Mouse (Mus musculus) liver, embryonic 12.5 days (tissue): ENCODE data around the gene Fmo1. TPM values are rescaled to one million over a fixed set of nuclear protein-coding genes. Genes with fewer than 3 reads are reported as not detected.

Source experiments
- ATAC-seq: fragments of 200-750 bp; cut with Nextera tagmentation; 2 replicates; pipeline ENCODE4 v1.8.0; 2017; ENCODE audit warnings: moderate number of reproducible peaks, mild to moderate bottlenecking, moderate library complexity
- H3K27ac ChIP-seq: fragments of 300-500 bp; sonication (generic); 2 replicates; pipeline ENCODE4 v1.5.1; 2016; ENCODE audit warnings: mild to moderate bottlenecking
- H3K27me3 ChIP-seq: fragments of 300-500 bp; sonication (generic); replicated peaks from 2 replicates; pipeline ENCODE4 v1.6.1; 2016; ENCODE audit warnings: mild to moderate bottlenecking, moderate library complexity
- H3K36me3 ChIP-seq: fragments of 300-500 bp; sonication (generic); 2 replicates; pipeline ENCODE4 v1.6.1; 2016; ENCODE audit warnings: mild to moderate bottlenecking, moderate library complexity
- H3K4me1 ChIP-seq: fragments of 300-500 bp; sonication (generic); 2 replicates; pipeline ENCODE4 v1.6.1; 2016
- H3K4me2 ChIP-seq: fragments of 300-500 bp; sonication (generic); 2 replicates; pipeline ENCODE4 v1.6.1; 2016; ENCODE audit warnings: mild to moderate bottlenecking, moderate library complexity
- H3K4me3 ChIP-seq: fragments of 300-500 bp; sonication (generic); 2 replicates; pipeline ENCODE4 v1.5.1; 2016; ENCODE audit warnings: mild to moderate bottlenecking, moderate library complexity
- H3K9ac ChIP-seq: fragments of 300-500 bp; sonication (generic); 2 replicates; pipeline ENCODE4 v1.6.1; 2016; ENCODE audit warnings: mild to moderate bottlenecking, moderate library complexity
- H3K9me3 ChIP-seq: fragments of 300-500 bp; sonication (generic); replicated peaks from 2 replicates; pipeline ENCODE4 v1.6.1; 2016; ENCODE audit warnings: mild to moderate bottlenecking, moderate library complexity
- WGBS: fragments of 180-500 bp; shearing (Covaris S2); methylation state at CpG from one replicate; pipeline ENCODE4 v1.1.7; 2016; ENCODE audit not compliant: insufficient replicate concordance; 5-methylcytosine and 5-hydroxymethylcytosine counted together
- polyA plus RNA-seq: library from polyadenylated mRNA; unstranded; fragments of >200 nt; fragmentation: Nextera tagmentation; extraction: Ambion mirVana; gene quantifications from 2 replicates; pipeline ENCODE4 v1.2.1, GENCODE M21; 2016

Fmo1 gene
- polyA plus RNA-seq, 1 experiment from 2014 or later, result 3.8 TPM

DNA sequence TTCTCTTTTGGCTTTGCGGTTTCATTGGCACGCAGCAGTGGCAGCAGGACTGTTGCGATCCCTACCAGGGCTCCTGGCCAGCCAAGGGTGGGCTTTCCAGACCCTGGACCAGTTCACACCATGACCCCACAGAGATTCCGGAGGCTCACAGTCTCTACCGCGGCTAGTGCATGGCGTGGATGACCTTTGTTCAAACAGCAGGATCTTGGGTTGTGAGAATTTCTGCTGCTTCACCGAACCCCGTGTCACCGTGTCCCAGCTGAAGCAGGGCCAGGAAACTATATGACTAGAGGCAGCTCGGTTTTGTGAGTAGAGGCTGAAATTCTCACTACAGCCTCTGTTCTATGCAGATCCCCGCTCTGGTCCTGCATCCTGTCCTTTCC, 7.7 kb downstream of the Fmo1 start:
- H3K9me3 ChIP-seq, result no peaks in the 10 kb centered on the region
- no peak for ATAC-seq
- H3K4me3 ChIP-seq, result no peak overlapping the region
- no peak overlapping the region for H3K27ac ChIP-seq
- no peaks in the 10 kb centered on the region for H3K27me3 ChIP-seq
- no peak overlapping the region for H3K9ac ChIP-seq
- no peaks in the 10 kb centered on the region for H3K36me3 ChIP-seq
- no peak overlapping the region for H3K4me2 ChIP-seq
- peaks cover 21% of the 10 kb centered on the region for H3K4me1 ChIP-seq
- 72% methylated on average over 12 of the region's 12 CpGs for WGBS

DNA sequence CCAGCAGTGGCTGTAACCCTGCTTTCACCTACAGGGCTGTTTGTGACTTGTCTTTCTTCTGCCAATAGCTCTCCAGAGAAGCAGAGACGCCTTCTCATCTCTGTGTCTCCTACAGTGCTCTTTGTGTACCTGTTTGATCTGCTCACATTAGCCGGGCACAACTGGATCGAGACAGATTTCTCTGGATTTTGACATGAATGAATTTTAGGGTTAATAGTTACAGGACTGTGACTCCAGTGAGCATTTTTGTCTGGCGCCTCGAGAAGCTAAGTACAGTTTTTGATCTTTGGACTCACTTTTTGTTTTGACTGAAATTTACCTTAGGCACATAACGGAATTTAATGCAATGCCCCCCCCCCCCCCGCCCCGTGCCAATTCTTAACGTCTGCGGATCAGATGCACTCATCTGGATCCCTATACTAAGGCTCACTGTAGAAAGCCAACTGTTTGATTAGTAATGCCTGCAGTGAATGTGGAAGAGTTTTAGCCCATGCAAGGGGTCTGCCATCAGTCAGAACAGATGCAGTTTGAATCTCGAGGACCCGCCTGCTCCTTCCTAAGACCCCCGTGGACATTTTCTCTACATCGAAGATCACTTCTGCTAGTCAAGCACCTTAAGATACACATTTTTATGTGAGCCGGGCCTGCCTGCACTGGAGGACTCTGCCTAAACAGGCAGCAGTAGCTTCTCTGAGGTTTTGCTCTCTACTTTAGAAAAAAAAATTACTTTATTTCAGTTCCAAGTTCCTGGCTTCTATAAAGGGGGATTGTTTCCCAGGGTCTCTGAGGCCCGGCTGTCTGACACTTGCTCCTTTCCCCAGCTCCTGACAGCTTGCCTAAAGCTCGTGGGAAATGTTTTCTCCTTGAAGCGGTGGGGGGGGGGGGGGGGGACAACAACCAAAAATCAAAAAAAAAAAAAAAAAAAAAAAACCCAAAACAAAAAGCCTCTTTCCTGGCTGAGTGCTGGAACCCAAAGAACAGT, 8.4 kb downstream of the Fmo1 start:
- Histone ChIP-seq H3K9me3 (no peaks in the 10 kb centered on the region), H3K4me3 (no peak overlapping the region), H3K27ac (no peak overlapping the region), H3K4me1 (peaks cover 28% of the 10 kb centered on the region), H3K4me2 (no peak overlapping the region), H3K9ac (no peak overlapping the region), H3K27me3 (no peaks in the 10 kb centered on the region), H3K36me3 (no peaks in the 10 kb centered on the region)
- no peak for ATAC-seq
- WGBS, result 72% methylated on average over 18 of the region's 18 CpGs

DNA sequence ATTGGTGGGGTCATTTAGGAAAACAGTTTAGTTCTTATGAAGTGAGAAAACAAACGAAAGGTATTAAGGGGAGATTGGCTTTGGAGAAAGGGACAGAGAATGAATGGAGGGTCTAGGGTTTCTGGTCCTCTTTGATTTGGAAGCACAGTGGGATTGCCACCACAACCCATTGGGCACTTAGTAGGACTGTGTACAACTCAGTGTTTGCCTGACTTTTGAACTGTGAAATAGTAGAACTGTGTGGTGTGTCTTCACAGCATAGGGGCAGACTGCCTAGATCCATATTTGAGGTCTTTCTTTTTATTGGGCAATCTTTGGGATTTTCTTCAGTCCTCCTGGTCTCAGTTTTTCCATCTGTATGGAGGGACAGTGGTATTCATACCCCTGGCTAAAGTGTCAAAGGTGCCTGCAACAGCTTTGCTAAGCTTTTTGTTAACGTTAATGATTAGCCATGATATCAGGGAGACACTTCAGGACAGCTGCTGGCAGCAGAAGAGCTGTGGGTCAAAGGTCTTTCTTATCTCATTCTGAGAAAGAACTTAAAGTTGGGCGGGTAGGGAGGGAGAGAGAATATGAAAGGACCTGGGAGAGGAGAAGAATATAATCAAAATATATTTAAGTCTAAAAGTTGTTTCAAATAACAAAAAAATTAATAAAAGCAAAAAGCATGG, 12.5 kb downstream of the Fmo1 start:
- 25% methylated on average over 3 of the region's 3 CpGs for WGBS
- H3K4me3 ChIP-seq, result no peak overlapping the region
- H3K4me2 ChIP-seq, result no peak overlapping the region
- ATAC-seq, result peak; percentile 72
- H3K9ac ChIP-seq, result no peak overlapping the region
- H3K9me3 ChIP-seq, result no peaks in the 10 kb centered on the region
- H3K4me1 ChIP-seq, result peaks cover 20% of the 10 kb centered on the region
- no peak overlapping the region for H3K27ac ChIP-seq
- no peaks in the 10 kb centered on the region for H3K27me3 ChIP-seq
- no peaks in the 10 kb centered on the region for H3K36me3 ChIP-seq

DNA sequence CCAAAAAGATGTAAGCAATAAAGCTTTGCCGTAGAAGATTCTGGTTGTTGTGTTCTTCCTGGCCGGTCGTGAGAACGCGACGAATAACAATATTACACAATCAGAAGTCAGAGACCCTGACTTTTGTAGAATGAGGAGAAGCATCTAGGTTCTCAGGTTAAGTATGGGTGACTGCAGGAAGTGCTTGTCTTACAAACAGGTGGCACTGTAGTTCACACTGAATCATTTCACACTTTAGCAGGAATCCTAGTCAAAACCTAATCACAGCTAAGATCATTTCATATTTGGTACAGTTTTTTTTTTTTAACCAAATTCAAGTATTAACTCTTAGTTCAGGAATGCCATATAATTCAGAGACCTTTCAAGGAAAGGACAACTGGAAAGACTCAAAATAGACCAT, 18.9 kb downstream of the Fmo1 start:
- no peaks in the 10 kb centered on the region for H3K4me1 ChIP-seq
- 86% methylated on average over 6 of the region's 6 CpGs for WGBS
- no peak overlapping the region for H3K4me3 ChIP-seq
- no peak overlapping the region for H3K4me2 ChIP-seq
- H3K27ac ChIP-seq, result no peak overlapping the region
- no peaks in the 10 kb centered on the region for H3K36me3 ChIP-seq
- no peak overlapping the region for H3K9ac ChIP-seq
- ATAC-seq, result no peak
- no peaks in the 10 kb centered on the region for H3K9me3 ChIP-seq
- H3K27me3 ChIP-seq, result no peaks in the 10 kb centered on the region

DNA sequence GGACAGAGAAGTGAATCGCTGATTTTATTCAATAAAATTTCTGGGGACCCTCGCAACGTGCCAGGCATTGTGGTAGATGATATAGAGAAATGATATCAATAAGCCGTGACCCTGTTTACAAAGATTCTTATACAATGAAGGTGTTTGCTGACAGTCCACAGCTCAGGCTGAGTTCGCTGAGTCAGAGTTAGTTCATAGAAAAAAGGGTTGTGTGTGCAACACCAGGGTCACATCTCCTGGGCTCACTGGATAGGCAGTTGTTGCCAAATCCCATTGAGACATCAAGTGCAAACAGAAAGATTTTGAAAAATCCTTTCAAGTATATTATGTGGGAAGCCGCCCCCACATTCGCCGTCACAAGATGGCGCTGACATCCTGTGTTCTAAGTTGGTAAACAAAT, 26.2 kb downstream of the Fmo1 start:
- no peak overlapping the region for H3K27ac ChIP-seq
- no peaks in the 10 kb centered on the region for H3K27me3 ChIP-seq
- no peak overlapping the region for H3K9ac ChIP-seq
- no peak for ATAC-seq
- no peak overlapping the region for H3K4me2 ChIP-seq
- no peak overlapping the region for H3K4me3 ChIP-seq
- H3K4me1 ChIP-seq, result no peaks in the 10 kb centered on the region
- H3K36me3 ChIP-seq, result no peaks in the 10 kb centered on the region
- 87% methylated on average over 9 of the region's 9 CpGs for WGBS
- no peaks in the 10 kb centered on the region for H3K9me3 ChIP-seq

DNA sequence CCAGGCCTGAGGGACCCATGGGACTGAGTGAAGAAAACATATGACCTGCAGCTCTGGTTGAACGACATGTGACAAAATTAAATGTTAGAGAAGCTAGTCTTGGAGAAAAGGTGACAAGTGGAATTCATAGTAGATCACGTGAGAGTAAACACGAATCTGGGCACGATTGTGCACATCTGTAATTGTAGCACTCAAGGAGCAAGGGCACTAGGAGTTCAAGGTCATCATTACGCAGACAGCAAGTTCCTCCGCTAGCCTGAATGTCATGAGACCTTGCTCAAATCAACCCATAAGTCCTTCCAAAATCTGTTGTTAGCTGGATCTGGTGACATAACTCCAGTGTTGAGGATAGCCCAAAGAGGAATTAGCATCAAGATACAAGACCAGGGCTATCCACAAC, 27.4 kb downstream of the Fmo1 start:
- Histone ChIP-seq H3K4me2 (no peak overlapping the region), H3K27ac (no peak overlapping the region), H3K27me3 (no peaks in the 10 kb centered on the region), H3K4me3 (no peak overlapping the region), H3K9ac (no peak overlapping the region), H3K4me1 (no peaks in the 10 kb centered on the region), H3K9me3 (no peaks in the 10 kb centered on the region), H3K36me3 (no peaks in the 10 kb centered on the region)
- WGBS, result 76% methylated on average over 6 of the region's 6 CpGs
- ATAC-seq, result no peak

DNA sequence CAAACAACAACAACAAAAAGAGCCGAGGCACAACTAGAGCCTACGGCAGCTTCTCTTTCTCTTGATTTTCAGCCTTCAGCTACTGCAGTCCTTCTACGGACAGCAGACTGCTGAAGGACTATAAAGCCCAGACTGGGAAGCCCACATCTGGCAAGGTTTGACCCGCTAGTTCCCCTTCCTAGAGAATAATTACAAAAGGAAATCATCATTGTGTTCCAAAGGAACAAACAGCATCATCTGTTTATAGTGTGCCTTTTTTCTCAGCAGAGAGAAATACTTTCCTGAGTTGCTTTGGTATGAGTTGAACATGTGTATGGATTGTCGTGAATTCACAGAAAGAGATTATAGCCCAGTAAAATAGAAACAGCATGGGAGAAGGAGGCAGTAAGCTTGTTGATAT, 32.1 kb downstream of the Fmo1 start:
- H3K9me3 ChIP-seq, result no peaks in the 10 kb centered on the region
- no peaks in the 10 kb centered on the region for H3K27me3 ChIP-seq
- no peak overlapping the region for H3K4me2 ChIP-seq
- no peaks in the 10 kb centered on the region for H3K36me3 ChIP-seq
- no peak overlapping the region for H3K9ac ChIP-seq
- 59% methylated on average over 5 of the region's 5 CpGs for whole genome bisulfite sequencing
- H3K27ac ChIP-seq, result no peak overlapping the region
- H3K4me1 ChIP-seq, result no peaks in the 10 kb centered on the region
- H3K4me3 ChIP-seq, result no peak overlapping the region
- ATAC-seq, result no peak

DNA sequence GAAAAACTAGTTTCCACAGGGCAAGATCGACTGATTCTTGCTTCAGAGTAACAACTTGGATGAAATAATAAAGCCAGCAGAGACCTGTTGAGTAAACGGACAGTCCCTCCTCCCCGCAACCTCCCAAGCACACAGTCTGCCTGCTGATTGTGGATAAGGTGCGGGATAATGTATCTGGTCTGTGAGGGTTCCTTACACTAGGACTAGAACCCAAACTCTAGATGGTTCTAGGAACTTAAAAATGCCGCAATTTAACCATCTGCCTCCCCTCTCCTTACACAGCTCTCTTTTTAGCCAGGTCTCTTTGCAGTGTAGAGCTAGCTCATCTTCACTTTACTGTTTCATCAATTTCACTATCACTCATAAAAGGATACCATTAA, 33.8 kb downstream of the Fmo1 start:
- Histone ChIP-seq H3K27me3 (no peaks in the 10 kb centered on the region), H3K4me3 (no peak overlapping the region), H3K4me2 (no peak overlapping the region), H3K4me1 (no peaks in the 10 kb centered on the region), H3K9me3 (no peaks in the 10 kb centered on the region), H3K36me3 (no peaks in the 10 kb centered on the region), H3K9ac (no peak overlapping the region), H3K27ac (no peak overlapping the region)
- WGBS, result 60% methylated on average over 5 of the region's 5 CpGs
- ATAC-seq, result no peak

DNA sequence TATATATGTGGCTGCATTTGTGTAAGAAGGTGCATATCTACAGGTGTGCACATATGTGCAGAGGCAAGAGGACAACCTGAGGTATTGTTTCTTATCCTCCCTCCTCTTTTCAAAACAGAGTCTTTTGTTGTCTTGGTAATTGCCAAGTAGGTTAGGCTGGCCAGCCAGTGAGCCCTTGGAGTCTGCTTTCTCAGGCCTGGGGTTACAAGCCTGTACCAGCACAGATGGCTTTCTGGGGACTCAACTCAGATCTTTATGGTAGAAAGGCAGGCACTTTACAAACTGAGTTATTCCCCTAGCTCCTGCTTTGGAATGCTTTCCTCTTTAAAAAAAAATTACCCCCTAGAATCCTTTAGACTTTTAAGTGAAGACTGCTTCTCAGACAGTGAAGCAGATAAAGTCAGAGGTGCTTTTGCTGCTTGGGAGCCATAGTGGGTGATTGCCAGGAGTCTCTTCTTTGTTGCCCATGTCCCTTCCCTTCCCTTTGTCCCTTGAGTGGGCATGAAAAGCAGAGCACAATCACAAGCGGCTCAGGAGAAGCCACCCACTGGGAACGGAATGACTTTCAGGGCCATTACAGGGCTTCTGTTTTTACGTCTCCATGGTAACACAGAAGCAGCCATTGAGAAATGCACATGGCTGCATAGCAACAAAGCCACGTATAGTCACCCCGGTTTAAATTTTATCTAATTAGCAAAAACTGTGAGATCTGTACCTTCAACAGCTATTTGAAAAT, 34.4 kb downstream of the Fmo1 start:
- ATAC-seq, result no peak
- no peaks in the 10 kb centered on the region for H3K9me3 ChIP-seq
- no peaks in the 10 kb centered on the region for H3K36me3 ChIP-seq
- no peak overlapping the region for H3K4me2 ChIP-seq
- H3K4me3 ChIP-seq, result no peak overlapping the region
- no peak overlapping the region for H3K9ac ChIP-seq
- 24% methylated on average over 5 of the region's 5 CpGs for WGBS
- H3K27ac ChIP-seq, result no peak overlapping the region
- no peaks in the 10 kb centered on the region for H3K27me3 ChIP-seq
- no peaks in the 10 kb centered on the region for H3K4me1 ChIP-seq

DNA sequence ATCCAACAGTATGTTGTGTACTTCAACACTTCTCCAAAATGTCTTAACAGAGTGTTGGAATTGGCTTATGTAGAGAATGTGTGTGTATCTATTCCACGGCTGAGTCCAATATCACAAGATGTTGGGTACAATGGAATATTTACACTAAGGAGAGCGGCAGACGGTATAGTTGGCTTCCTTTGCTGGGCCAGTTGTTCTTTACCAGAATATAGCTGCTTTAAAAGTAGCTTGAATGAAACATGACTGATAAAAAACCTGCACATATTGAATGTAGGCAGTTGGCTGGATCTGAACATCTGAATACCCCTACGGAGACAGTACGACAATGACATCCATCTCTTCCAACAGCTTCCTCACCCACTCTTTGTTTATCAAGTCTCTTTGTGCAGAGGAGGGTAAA, 47.1 kb downstream of the Fmo1 start:
- peaks cover 4% of the 10 kb centered on the region; the same call in 1 of the 2 replicates for H3K4me1 ChIP-seq
- no peak for ATAC-seq
- H3K9ac ChIP-seq, result no peak overlapping the region
- 81% methylated on average over 5 of the region's 5 CpGs for WGBS
- H3K4me3 ChIP-seq, result no peak overlapping the region
- H3K27ac ChIP-seq, result no peak overlapping the region
- H3K36me3 ChIP-seq, result no peaks in the 10 kb centered on the region
- H3K9me3 ChIP-seq, result no peaks in the 10 kb centered on the region
- H3K27me3 ChIP-seq, result no peaks in the 10 kb centered on the region
- no peak overlapping the region for H3K4me2 ChIP-seq

DNA sequence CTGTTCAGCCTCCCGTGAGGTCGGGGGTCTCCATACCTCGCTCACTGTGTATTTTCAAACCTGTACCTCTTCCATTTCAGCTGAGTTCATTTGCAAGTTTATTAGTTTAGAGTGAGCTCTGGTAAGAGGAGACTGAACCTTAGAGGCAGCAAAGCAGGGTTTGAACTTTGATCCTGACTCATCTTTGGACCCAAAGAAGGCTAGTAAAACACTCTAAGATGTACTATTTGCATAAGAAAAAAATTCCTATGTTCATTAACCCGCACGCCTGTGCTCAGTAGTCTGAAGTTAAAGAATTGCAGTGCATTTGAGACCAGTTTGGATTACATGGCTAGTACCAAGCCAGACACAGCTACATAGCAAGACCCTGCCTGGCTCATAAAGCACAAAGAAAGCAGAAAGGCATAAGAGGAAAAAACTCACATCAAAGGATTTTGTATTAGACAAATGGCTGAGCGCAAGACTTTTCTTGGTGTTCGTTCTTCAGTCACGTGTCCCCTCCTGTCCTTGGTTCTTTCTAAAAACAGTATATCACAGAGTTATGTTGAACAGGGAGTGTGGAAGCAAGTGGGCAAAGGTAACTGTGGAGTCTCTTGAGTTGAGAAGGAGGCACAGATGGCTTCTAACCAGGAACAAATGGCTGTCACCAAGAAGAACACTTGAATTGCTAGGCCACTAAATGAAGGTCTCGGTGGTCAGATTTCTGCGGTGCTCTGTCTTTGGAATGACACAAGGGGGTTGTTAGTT, 50.9 kb downstream of the Fmo1 start:
- ATAC-seq, result no peak
- Histone ChIP-seq H3K36me3 (no peaks in the 10 kb centered on the region), H3K9me3 (no peaks in the 10 kb centered on the region), H3K4me1 (peaks cover 4% of the 10 kb centered on the region; the same call in 1 of the 2 replicates), H3K27ac (no peak overlapping the region), H3K9ac (no peak overlapping the region), H3K4me2 (no peak overlapping the region), H3K4me3 (no peak overlapping the region), H3K27me3 (no peaks in the 10 kb centered on the region)
- WGBS, result 69% methylated on average over 10 of the region's 10 CpGs
